ENCODE assay signal across 26 mouse cellular contexts in genomic region chr6:17731694-17732093, GRCm38 (mm10). TPM values are rescaled to one million over a fixed set of nuclear protein-coding genes. Genes with fewer than 3 reads are reported as not detected.
A peak's percentile ranks its signal among the peaks of the same experiment; 100 is the strongest.
DNase-seq lines count a peak whose midpoint lies in the region; ATAC-seq and TF ChIP-seq lines count a peak whose summit lies in the region.
"Had no signal": no experiment of that assay in that cellular context is flagged by ENCODE, and none has a peak within 500 bp of the region (broad histone marks: within the 10 kb centered on the region; RNA-seq: fewer than 3 reads in every experiment).

No protein-coding gene starts in this region.

- no peak overlapping the region for H3K4me2 ChIP-seq in liver, embryonic 13.5 days
- no peak overlapping the region for H3K4me2 ChIP-seq in liver, embryonic 12.5 days
- H3K4me2 ChIP-seq: embryonic facial prominence, embryonic 12.5 days; embryonic facial prominence, embryonic 15.5 days; heart, embryonic 13.5 days; hindbrain, embryonic 14.5 days had no signal

- H3K27ac ChIP-seq in liver, embryonic 13.5 days, result 0 out of 2 replicates have a peak overlapping the region, but pooled peaks have one; percentile 32
- no peak overlapping the region for H3K27ac ChIP-seq in liver, embryonic 12.5 days
- H3K27ac ChIP-seq in kidney, adult 2 months (ENCODE audit: insufficient read depth, low read depth, low read length), result no peak overlapping the region
- H3K27ac ChIP-seq: embryonic facial prominence, embryonic 12.5 days; embryonic facial prominence, embryonic 15.5 days; gastrocnemius, adult 2 months; heart, embryonic 10.5 days; heart, embryonic 13.5 days; hindbrain, embryonic 14.5 days had no signal

- no peaks in the 10 kb centered on the region for H3K36me3 ChIP-seq in liver, embryonic 13.5 days
- no peaks in the 10 kb centered on the region for H3K36me3 ChIP-seq in liver, embryonic 12.5 days
- H3K36me3 ChIP-seq in splenic B cell, adult 2 months (ENCODE audit: control insufficient read depth, insufficient read depth, low read length, poor library complexity, severe bottlenecking), result no peaks in the 10 kb centered on the region
- no peaks in the 10 kb centered on the region for H3K36me3 ChIP-seq in kidney, adult 2 months (ENCODE audit: control insufficient read depth, insufficient read depth, low read length)
- H3K36me3 ChIP-seq: embryonic facial prominence, embryonic 12.5 days; embryonic facial prominence, embryonic 15.5 days; heart, embryonic 10.5 days; heart, embryonic 13.5 days had no signal

- TF ChIP-seq POLR2A in kidney, adult 2 months (IDR thresholded peaks at IDR 0.05; ENCODE audit: low read depth, low read length), result no peak

- no peak overlapping the region for H3K4me3 ChIP-seq in liver, embryonic 13.5 days (replicated peaks)
- H3K4me3 ChIP-seq in liver, embryonic 12.5 days, result no peak overlapping the region
- H3K4me3 ChIP-seq in kidney, adult 2 months (ENCODE audit: insufficient read depth, low read depth, low read length), result no peak overlapping the region
- H3K4me3 ChIP-seq: embryonic facial prominence, embryonic 12.5 days; embryonic facial prominence, embryonic 15.5 days; gastrocnemius, adult 2 months; heart, embryonic 10.5 days; heart, embryonic 13.5 days had no signal

- WGBS in liver, embryonic 13.5 days (ENCODE audit: insufficient replicate concordance), result 58% methylated on average over 5 of the region's 5 CpGs
- WGBS in liver, embryonic 12.5 days (ENCODE audit: insufficient replicate concordance), result 70% methylated on average over 5 of the region's 5 CpGs
- 72% methylated on average over 5 of the region's 5 CpGs for WGBS in kidney, adult 2 months

- no peaks in the 10 kb centered on the region for H3K27me3 ChIP-seq in liver, embryonic 13.5 days
- H3K27me3 ChIP-seq in liver, embryonic 12.5 days (replicated peaks), result no peaks in the 10 kb centered on the region
- H3K27me3 ChIP-seq in splenic B cell, adult 2 months (ENCODE audit: control insufficient read depth, insufficient read depth, low read length, poor library complexity, severe bottlenecking), result no peaks in the 10 kb centered on the region
- H3K27me3 ChIP-seq in kidney, adult 2 months (replicated peaks; ENCODE audit: control insufficient read depth, insufficient read depth, low read length), result no peaks in the 10 kb centered on the region
- H3K27me3 ChIP-seq: embryonic facial prominence, embryonic 12.5 days; embryonic facial prominence, embryonic 15.5 days; heart, embryonic 13.5 days had no signal

- no peak overlapping the region for H3K9ac ChIP-seq in liver, embryonic 13.5 days
- H3K9ac ChIP-seq in liver, embryonic 12.5 days, result no peak overlapping the region
- H3K9ac ChIP-seq: embryonic facial prominence, embryonic 12.5 days; embryonic facial prominence, embryonic 15.5 days; forebrain, postnatal 0 days; heart, embryonic 13.5 days; hindbrain, embryonic 14.5 days had no signal

- no peak for ATAC-seq in liver, embryonic 13.5 days (ENCODE audit: low read depth)
- no peak for ATAC-seq in liver, embryonic 12.5 days
- ATAC-seq in activated CD4-positive, CD25-positive, alpha-beta regulatory T cell, adult 4 months, result peak; percentile 43
- ATAC-seq: forebrain, embryonic 14.5 days; forebrain, postnatal 0 days; intestine, postnatal 0 days had no signal

- no peaks in the 10 kb centered on the region for H3K9me3 ChIP-seq in liver, embryonic 13.5 days (replicated peaks)
- H3K9me3 ChIP-seq in liver, embryonic 12.5 days (replicated peaks), result no peaks in the 10 kb centered on the region
- H3K9me3 ChIP-seq: embryonic facial prominence, embryonic 12.5 days; embryonic facial prominence, embryonic 15.5 days; heart, embryonic 10.5 days; heart, embryonic 13.5 days had no signal

- no peak for TF ChIP-seq CTCF in kidney, adult 2 months (conservative IDR thresholded peaks at IDR 0.05; ENCODE audit: insufficient read depth, insufficient read length, low read depth, low read length)

- DNase-seq in liver, embryonic 13.5 days, result no peak
- peak; percentile 11 for DNase-seq in CD4-positive, CD25-positive, alpha-beta regulatory T cell, adult 2 months (ENCODE audit: low read depth, low spot score)
- DNase-seq in splenic B cell, adult 2 months (ENCODE audit: low read depth, low spot score), result peak; percentile 3
- DNase-seq in urinary bladder, adult 18-20 months (ENCODE audit: low spot score in 2 of 2), result no peak
- DNase-seq in kidney, adult 2 months, result no peak
- DNase-seq: adrenal gland, adult 8-10 months; adrenal gland, postnatal 25 days; cerebellum, adult 11-12 months; cerebellum, adult 8-10 months; cerebellum, postnatal 10 days; cerebellum, postnatal 36 days; forebrain, postnatal 0 days; gastrocnemius, adult 2 months; gastrocnemius, postnatal 14 days; heart, adult 18-20 months; heart, postnatal 14 days; heart, postnatal 4 days had no signal

- peaks cover 52% of the 10 kb centered on the region for H3K4me1 ChIP-seq in liver, embryonic 13.5 days (replicated peaks)
- H3K4me1 ChIP-seq in liver, embryonic 12.5 days, result peaks cover 63% of the 10 kb centered on the region
- H3K4me1 ChIP-seq in kidney, adult 2 months (ENCODE audit: control insufficient read depth, insufficient read depth, low read length), result no peaks in the 10 kb centered on the region
- H3K4me1 ChIP-seq: embryonic facial prominence, embryonic 12.5 days; embryonic facial prominence, embryonic 15.5 days had no signal

RNA-seq across cellular contexts. Expression of gene St7, which starts 39.0 kb away (rescaled TPM):
- 11.0 and 11.8 TPM in 2 replicates for polyA plus RNA-seq in liver, embryonic 13.5 days (2015; fragmentation: Nextera tagmentation; extraction: Ambion mirVana)
- polyA plus RNA-seq in liver, embryonic 12.5 days (2016; fragmentation: Nextera tagmentation; extraction: Ambion mirVana), result 13.8 and 14.5 TPM in 2 replicates
- polyA plus RNA-seq in activated CD4-positive, CD25-positive, alpha-beta regulatory T cell, adult 4 months (2017; shearing (Covaris generic)), result 1 to 10 TPM; 4.2 to 4.6 TPM
- 14.3 and 17.0 TPM in 2 replicates for polyA plus RNA-seq in kidney, adult 2 months (2012; rRNA removed)

Comparison
In these comparisons a context has a peak if more than half of its experiments do, and no peak if none do; other contexts are left out.
1. DNase-seq: peak in CD4-positive, CD25-positive, alpha-beta regulatory T cell, adult 2 months (single experiment) and splenic B cell, adult 2 months (single experiment); none in liver, embryonic 13.5 days (single experiment), urinary bladder, adult 18-20 months (0 of 2) and kidney, adult 2 months (single experiment).